Mouse (Mus musculus): ENCODE measurements around the gene Cblc.
A peak's percentile ranks its signal among the peaks of the same experiment; 100 is the strongest.

Cblc gene

DNA sequence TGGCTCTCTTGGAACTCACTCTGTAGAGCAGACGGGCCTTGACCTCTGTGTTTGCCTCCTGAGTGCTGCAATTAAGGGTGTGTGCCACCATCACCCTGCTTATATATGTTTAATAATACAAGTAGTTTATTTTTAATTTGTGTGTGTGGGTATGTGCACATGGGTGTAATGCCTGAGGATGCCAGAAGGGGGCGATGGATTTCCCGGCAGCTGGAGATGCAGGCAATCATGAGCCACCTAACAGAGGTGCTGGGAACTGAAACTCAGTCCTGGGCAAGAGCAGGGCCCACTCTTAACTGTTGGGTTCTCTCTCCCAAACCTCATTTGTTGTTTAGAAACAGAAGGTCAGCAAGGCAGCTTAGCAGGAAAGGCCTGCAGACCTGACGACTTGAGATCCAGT, 16.7 kb downstream of the Cblc start:
- DNase-seq, result no peak

DNA sequence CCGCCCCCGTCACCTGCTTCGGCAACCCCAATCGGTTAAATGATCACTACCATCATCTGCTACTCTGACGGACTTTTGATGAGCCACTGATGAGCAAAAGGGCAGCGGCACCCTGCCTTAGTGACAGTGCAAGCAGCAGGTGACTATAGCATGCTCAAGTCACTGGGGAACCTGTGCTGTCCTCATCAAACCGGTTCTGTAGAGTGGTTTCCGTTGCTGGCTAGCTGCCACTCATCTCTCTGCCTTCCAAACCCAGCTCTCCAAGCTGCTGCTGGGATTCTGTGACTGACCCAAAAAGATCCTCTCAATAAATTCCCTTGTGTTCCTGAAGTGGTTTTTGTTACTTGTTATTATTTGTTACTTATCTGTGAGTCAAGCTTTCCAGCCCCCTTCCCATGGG, 18.0 kb downstream of the Cblc start:
- DNase-seq, result no peak

DNA sequence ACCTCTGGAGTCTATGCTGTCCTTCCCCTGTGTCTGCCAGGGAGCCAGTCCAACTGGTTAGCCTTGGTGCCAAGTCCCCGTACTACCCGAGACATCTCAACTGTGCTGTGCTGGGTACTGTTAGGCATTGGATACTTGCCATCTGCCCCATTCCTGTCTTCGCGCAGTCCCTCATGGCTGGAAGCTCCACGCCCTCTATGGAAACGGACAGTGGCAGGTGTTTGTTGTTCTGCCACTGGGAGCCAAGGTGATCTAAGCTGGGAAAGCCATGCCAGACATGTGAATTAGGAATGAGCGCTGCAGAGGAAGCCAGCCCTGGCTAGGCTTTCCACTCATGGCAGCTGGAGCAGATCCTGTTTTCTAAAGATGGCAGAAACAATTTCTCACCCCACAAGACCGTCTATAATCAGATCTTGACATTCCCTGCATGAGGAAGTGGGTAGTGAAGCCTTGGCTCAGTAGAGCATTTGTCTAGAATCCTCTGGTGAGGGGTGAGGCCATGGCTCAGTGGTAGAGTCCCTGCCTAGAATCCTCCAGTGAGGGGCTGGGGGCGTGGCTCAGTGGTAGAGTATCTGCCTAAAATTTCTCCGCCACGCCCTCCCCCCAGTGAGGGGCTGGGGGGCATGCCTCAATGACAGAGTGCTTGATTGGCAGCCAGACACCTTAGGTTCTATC, 19.4 kb downstream of the Cblc start:
- DNase-seq, result no peak

DNA sequence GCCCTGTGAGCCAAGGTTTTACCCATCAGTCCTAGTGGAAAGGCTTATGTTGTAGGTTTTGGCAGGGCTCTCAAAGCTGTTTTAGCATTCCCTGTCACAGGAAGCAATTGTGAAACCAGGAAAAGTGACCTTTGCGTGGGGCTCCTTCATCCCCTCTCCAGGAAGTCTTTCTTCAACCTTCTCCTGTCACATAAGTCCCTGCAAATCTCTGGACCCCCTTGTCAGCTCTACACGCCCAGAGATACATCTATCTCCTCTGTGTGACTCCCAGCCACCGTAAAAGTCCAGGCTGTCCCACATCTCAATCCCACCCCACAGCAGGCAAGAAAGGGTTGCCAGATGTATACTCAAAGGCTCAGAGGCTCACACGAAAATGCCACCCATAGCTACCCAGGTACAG, 24.9 kb downstream of the Cblc start:
- no peak for DNase-seq

DNA sequence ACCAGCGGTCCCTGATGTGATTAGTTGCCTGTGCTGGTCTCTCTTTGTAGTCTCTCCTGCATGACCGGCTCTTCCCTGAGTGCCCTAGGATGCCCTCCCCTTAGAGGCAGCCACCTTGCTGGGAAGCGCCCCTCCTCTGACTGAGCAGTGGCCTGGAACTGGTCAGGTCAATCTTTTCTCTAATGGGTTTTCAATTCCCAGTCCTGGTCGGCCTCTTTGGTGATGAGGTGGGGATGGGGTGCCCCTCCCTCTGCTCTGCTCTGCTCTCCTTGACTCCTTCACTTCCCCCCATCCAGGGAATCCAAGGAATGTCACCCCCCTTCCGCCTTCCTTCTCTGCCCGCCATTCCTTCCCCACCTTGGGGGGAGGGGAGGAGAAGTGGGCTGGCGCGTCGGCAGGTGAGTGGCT, 25.6 kb downstream of the Cblc start, which contains the start of gene Bcam:
Bcam (minus strand) TSS at position 33 of the 408 bp plus-strand sequence.
- DNase-seq, result no peak

DNA sequence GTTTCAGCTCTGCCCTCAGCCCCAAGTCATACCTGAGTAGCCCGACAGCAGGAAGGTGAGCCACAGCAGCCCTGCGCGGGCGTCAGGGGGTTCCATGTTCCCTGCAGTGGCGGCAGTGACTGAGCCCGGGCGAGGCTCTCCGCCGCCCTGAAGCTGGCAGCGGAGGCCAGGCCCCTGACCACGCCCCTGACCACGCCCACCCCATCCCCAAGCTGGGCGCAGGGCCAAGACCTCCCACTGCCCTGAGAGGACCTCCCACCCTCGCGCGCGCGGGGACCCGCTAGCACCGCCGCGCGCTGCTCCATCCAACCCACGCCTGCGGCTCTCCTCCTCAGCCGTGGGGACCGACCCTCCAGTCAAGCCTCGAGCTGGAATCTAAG, 26.2 kb downstream of the Cblc start:
- peak; percentile 52 for DNase-seq

DNA sequence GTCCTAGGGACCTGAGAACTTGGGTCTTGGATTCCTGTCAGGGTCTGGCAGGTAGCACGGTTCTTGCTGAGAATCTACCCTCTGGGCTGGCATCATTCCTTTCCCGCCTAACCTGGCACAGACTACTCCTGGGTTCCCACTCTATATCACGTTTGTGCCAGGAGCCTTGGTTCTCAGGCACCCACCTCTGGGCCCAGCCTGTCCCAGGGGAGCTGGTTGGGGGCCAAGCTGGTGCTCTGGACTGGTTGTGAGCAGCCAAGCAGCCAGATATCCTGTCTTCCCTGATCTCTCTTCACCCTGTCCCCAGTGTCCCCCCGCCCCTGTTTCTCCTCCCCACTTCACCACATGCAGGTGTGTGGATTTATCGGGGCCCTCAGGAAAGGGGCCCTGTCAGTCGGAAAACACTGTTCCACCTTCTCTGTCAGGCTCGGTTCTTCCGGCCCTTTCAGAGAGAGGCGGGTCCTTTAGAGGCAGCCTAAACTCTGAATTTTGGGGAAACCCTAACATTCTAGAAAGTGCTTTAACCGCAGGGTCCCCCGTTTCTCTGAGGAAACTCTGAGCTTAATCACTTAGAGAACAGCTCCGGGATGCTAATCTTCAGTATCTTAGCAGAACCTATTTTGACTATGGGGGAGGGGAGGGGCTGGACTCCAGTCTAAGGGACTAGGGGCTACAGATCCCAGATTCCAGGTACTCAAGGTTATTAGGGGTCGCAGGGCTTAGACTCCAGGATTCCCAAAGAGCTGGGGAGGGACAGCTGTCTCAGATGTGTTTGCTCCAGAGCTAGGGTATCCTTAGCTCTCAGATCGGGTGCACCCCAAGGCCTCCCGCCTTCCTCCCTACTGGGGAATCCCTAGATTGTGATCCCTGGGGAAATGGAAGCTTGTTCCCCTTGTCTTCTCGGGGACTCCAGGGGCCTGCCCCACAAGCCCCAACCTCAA, 26.9 kb downstream of the Cblc start:
- no peak for DNase-seq

DNA sequence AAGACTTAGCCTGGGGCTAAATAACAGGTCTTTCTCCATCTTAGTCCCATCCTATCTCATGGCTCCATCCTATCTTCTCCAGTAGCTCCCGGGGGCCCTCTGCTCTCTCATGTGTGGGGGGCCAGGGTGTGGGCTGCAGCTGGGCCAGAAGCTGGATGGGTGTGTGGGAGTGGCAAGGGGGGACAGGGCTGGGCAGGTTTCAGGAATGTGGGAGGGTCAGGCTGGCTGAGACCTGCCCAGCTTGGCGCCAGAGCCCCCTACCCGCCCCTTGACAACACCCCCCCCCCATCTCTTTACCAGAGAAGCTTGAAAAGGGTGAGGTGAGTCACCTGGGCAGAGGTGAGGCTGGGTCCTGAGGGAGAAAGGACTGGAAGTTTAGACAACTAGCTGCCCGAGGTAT, 27.6 kb downstream of the Cblc start:
- DNase-seq, result no peak

DNA sequence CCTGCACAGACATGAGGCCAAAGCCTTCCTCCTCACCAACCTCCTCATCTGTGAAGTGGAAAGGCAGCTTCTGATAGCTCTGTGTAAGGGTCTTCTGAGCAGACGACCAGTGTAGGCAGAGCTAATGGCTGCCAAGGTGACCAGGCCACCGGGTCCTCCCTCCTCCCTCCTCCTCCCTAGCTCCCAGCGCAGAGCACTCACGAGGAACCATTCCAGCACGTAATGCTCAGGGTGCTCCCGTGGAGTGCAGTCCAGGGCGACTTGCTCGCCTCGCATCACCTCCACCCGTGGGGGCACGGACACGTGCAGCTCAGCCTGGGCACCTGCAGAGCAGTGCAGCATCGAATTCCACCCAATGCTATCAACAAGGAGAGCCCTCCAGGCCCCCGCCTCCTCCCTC, 28.4 kb downstream of the Cblc start:
- DNase-seq, result no peak

DNA sequence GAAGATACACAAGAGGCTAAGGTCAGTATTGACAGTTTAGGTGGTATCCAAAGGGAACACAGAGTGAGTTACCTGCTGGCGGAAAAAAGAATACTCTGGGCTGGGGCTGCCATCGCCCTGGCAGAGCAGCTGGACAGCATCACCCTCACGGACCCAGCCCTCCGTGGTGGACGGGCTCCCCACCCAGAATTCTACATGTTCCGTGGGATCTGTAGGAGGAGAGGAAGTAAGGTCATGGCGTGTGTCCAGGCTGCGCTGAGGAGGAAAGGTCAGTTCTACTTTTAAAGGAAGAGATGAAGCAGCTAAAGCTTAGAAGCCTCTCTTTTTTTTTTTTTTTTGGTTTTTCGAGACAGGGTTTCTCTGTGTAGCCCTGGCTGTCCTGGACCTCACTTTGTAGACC, 32.0 kb downstream of the Cblc start:
- no peak for DNase-seq

DNA sequence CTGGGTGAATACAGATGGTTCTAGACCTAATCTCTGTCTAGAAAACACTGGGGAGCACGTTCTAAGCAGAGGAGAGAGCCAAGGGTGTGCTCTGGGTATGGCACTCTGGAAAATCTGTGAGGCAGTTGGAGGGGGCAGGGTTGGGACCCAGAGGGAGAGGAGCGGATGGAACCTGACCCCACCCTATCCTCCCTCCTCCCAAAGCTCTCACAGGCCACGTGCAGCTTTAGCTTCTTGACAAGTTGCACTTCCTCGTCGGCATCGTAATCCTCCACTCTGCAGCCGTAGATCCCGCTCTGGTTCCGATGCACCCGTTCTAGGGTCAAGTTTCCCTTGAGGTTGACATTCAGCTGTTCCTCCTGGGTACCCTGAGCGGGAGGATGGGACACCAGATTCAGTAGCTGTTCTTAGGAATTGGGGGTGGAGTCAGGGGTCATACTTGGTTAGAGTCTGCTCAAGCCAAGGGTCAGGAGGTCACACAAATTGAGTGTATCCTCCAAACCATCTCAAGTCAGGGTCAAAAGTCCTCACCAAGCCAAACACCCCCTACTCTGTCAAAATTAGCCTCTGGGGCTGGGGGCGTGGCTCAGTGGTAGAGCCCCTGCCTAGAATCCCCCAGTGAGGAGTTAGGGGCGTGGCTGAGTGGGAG, 32.7 kb downstream of the Cblc start:
- no peak for DNase-seq

DNA sequence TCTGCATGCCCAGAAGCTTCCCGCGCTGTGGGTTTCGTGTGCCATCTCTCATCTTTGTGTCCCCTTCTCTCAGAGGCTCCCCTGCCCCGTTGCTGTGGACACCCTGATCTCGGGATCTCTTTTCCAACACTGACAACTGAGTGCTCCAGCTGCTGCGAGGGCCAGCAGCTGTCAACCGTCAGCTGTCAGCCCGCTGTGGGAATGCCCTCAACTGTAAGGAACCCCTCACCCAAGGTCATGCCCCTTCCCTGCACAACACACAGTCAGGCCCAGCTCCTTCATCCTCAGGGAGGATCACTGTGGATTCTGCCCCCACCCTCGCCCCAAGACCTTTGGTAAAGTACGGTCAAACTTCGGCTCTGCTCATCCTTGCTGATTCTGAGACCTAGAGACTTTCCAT, 34.3 kb downstream of the Cblc start:
- DNase-seq, result no peak

DNA sequence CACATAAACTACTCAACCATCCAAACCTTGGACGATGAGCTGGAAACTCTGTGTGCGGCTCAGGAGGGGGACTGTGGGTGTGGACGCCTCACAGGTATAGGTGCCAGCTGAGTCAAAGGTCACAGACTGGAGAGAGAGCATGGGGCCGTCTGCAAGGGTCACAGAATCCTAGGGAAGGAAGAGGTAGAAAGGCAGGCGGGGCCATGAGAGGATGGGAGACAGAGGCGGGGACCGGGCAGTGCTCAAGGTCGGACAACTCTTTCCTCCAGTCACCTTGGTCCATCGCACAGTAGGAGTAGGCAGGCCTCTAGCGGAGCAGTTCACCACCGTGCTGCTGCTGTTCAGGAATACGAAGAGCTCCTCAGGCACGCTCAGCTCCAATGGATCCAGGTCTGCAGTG, 36.6 kb downstream of the Cblc start:
- DNase-seq, result no peak

DNA sequence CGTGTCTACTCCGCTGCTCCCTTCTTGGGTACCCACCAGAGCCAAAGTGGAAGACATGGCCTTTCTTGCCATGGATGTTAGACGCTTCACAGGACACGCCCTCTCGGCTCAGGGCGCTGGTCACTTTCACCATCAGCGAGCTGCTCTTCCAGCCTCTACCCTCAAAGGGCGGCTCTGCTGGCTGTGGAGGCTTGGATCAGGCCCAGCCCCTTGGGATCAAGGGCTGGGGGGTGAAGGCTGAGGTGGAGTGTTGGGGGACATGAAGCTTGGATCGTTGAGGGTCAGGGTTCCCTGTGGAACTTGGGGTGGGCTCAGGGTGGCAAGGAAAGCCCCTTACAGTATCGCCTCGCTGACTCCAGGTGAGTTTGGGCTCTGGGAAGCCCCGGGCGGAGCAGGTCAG, 38.0 kb downstream of the Cblc start:
- no peak for DNase-seq

DNA sequence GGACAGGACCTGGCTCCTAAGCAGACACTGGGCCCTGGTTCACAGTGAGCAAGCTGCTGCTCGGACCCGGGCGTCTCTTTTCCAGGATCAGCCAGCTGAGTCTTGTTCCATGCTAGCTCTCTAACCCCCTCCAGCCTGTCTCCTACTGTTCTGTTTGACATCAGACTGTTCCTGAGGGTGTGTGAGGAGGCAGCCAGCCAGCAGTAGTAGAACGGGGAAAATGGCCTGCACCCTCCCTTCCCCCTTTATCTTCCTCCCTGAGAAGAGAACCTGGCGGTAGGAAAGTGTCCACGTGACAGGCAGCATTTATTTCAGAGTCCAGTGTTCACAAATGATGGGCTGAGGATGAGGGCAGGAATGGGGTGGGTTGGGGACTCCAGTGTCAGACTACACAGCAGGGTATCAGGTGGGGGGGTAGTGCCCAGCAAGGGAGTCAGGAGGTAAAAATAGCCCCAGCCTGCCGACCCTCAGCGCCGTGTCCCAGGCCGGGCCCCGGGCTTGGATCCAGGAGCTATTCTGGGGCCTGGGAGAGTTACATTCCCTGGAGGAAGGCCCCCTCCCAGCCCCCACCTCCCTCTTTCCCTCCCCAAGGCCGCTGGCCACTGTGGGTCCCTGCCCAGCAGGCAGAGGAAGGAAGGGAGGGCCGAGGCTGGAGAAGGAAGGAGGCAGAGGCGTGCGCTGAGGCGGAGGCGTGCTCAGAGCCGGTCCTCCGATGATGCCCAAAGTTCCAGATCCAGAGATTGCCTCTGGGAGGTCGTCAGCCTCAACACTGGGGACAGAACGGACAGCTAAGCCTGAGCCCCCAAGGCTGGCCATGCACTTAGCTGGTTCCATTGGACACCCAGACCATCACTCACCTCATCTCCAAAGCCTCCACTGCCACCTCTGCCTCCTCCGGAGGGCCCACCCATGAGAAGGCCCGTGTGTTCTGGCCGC, 40.5 kb downstream of the Cblc start:
- no peak for DNase-seq

DNA sequence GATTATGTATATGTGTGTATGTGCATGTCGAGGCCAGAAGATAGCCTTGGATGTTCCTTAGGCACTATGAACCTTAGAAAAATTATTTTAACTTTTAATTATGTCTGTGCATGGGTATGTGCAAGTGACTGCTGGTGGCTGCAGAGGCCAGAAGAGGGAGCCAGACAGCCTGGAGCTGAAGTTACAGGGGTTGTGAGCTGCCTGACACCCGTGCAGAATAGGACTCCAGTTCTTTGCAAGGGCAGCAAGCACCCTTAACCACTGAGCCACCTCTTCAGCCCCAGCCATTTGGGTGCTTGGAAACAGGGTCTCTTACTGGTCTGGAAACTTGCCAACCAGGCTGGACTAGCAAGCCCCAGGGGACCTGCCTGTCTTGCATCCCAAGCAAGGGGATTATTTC, 41.6 kb downstream of the Cblc start:
- DNase-seq, result no peak

DNA sequence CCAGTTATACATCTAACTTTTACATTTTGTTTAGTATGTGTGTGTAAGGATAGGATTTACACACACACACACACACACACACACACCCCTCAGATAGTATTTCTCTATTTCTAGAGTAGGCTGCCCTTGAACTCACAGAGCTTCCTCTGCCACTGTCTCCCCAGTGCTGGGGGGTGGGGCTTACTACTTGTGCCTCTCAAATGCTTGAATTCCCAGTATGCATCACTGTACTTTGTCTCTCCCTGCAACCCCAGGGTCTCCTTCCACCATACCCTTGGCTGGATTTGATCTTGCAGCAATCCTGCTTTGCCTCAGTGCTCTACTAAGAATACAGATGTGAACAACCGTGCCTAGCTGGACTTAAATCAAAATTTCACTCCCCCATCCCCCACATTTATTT, 42.5 kb downstream of the Cblc start:
- DNase-seq, result no peak

DNA sequence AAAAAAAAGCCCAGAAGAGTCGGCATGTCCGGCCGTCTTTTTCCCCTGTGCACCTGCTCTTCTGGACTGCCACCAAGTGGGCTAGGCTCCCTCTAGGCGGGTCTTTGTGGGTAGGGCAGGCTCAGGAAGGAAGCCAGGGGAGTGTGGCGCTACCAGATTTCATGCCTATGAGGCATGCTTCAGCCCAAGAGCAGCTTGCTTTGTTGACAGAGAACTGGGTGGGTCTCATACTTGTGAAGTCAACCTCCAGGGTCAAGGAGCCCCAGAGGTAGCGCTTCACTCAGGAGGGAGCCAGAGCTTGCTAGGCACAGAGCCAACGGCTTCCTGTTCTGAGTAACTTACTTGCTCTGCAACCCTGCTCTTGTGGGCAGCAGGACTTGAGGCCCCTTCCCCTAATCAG, 43.0 kb downstream of the Cblc start:
- DNase-seq, result no peak

DNA sequence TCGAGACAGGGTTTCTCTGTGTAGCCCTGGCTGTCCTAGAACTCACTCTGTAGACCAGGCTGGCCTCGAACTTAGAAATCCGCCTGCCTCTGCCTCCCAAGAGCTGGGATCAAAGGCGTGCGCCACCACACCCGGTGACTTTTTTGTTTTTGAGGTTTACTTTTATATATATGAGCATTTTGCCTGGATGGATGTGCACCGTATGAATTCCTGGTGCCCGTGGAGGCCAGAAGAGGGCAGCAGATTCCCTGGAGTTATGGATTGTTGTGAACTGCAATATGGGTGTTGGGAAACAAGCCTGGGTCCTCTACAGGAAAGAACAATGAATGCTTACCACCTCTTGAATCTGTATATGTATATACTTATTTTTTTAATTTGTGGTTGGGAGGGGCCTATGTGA, 44.0 kb downstream of the Cblc start:
- no peak for DNase-seq

DNA sequence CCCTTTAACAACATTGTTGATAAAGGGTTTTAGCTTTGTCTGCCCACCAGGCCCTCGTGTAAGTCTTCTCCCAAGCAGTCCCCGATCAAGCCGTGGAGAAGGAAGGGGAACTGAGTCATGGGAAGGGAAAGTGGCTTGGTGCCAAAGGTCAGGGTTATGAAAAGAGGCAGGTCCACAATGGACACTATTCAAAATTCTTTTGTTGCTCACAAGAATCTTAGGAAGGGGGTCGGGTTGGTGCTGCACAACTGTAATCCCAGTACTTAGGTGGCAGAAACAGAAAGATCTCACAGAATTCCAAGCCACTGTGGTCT, 45.6 kb downstream of the Cblc start:
- DNase-seq, result no peak

DNA sequence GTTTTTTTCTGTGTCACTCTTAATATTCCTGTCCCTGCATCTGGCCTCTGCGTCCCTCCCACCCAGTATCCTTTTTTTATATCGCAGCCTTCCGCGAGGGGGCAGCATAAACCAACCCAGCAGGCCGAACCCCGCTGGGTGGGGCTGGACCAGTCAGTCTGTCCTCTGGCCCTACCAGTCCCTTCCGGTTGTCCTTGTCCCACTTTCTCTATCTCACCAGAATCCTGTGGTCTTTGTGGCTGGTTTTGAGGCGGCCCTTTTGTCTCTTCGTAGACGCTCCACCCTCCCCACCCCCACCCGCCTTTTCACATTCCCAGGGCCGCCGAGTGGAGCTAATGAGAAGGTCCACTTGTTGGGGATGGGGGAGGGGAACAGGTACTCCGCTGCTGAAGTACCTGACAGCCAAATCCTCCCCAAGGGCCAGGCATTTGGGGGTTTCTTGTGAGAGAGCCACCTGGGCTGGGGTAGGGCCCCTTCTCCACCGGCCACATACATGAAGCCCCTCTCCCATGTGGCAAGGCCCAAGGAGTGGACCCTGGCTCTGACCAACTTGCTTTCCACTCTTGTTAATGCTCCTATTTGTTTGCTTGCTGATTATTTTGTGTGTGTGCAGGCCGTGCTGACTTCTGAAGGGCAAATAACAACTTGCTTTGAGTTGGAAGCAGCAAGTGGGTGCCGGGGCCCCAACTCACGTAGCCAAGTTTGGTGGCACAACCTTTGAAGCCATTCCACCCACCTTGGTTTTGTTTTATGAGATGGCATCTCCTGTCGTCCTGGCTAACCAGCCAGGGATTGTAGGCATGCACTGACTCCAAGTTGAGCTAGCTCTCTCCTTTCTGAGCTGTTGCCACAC, 46.2 kb downstream of the Cblc start, which contains the start of gene Nectin2:
Nectin2 (minus strand) TSS at position 267 of the 853 bp plus-strand sequence.
- DNase-seq, result peak; percentile 76

Data from right cerebral cortex, adult 18-20 months (tissue).